Mouse (Mus musculus) hindlimb bud, embryonic 11.5 days (tissue): ENCODE measurements around the gene Camsap1.

Experiments used
- DNase-seq: peaks from one replicate; pipeline ENCODE4 v3.0.0-alpha.2; 2012; ENCODE audit warnings: low read depth, low spot score; ENCODE audit errors: extremely low spot score

The Camsap1 gene

GRCm38 (mm10) chr2:25887226-25887625 is 95.9 kb downstream of the Camsap1 start:
- DNase-seq, result no peak

DNA sequence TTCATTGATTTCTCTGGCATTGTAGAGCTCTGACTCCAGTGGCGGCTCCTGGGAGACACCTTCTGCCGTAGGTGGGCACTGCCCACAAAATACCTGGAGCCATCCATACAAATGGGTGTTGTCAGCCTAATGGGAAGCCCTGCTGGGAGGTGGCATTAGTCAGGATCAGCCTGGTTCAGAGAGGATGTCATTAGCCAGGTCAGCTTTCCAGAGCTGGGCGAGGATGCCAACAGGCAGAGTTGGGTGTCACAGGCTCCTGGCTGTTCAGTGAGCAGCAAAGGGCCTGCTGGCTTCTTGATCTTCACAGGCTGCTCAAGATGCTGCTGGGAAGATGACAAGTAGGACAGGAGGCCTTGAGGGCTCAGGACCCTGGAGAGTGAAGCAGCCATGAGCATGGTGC is 98.3 kb downstream of the Camsap1 start:
- no peak for DNase-seq

DNA sequence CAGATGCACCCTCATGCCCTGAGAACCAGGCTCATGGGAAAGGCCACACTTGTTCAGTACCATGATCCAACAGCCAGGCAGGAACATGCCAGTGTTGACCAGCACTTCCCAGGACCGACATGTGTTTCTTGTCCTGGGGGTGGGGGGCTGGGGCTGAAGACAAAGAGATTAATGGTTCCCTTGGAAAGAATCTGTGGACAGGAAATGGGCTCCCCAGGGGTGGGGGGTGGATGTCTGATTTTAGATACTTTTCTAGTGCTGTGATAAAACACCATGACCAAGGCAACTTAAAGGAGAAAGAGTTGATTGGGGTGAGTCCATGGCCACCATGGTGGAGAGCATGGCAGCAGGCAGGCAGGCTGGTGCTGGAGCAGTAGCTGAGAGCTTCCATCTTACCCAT is 100.8 kb downstream of the Camsap1 start:
- DNase-seq, result no peak

DNA sequence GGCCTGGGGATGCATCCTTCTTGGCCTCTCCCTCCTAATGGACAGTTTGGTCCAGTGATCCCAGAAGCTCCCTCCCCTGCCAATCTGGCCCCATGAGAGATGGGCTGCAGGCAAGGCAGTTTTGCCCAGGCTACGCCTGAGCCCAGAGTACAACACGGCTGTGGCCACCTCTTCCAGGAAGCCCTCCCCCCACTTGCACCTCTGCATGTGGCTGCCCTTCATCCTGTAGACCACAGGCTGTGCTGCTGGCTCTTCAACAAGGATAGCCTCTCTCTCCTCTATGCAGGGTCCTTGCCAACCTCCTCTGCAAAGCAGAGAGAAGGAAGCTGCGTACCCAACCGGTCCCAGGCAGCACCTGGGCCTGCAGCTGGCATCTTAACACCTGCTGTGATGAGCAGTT is 104.0 kb downstream of the Camsap1 start:
- DNase-seq, result no peak

DNA sequence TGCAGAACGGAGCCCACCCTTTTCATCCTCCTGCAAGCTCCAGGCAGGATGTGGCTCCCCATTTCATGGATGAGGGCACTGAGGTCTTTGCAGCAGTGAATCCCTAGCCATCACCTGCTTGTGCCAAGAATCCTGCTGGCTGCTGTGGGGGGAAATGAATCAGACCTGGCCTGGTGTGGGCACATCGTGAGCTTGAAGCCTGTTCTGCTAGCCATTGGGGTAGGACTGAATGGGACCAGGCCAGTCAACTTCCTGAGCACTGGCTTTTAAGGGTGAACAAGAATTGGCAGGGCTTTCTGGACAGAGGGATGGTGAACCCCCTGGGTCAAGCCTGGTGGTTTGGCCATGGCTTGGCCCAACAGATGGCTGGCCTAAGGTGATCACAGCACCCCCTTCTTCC is 104.6 kb downstream of the Camsap1 start:
- no peak for DNase-seq

DNA sequence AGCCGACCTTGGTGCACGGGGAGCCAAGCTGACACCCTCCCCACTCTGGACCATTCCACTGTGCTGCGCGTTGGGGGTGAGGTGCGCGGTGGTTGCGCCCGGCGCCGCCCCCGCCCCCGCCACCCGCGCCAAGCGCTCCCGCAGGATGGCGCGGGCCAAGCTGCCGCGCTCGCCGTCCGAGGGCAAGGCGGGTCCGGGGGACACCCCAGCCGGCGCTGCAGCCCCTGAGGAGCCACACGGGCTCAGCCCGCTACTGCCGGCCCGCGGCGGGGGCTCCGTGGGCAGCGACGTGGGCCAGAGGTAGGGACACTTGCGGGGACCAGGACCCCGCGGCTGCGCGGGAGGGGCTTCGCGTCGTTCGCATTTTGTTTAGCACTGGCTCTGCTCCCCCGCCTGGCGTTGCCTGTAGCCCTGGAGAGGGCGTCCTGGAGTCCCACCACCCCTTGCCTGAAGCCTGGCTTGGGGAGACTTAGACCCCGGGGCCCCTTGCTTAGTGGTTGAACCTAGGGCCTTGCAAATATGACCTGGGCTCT is 105.3 kb downstream of the Camsap1 start:
- DNase-seq, result no peak

DNA sequence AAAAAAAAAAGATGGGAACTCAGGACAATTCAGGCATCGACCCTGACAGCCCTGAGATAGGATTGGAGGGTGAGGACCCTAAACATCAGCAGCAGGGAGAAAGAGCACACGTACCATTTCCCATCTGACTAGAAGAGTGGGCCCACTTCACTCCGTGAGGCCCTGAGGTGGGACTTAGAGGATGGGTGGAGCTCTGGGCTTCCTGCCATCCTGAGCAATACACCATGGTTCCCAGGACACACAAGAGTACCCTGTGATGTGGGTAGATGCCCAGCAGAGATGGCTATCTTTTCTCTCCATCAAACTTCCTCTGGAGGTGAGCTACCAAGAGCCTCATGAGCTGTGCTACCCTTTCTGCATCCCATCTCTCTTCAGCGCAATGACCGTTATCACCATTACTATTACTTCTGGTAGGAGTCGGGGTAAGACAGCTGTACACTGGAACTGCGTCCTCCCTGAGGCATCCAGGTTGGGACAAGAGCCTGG is 105.8 kb downstream of the Camsap1 start:
- no peak for DNase-seq
